Mouse (Mus musculus): ENCODE data around the gene Pls3.

The Pls3 gene

DNA sequence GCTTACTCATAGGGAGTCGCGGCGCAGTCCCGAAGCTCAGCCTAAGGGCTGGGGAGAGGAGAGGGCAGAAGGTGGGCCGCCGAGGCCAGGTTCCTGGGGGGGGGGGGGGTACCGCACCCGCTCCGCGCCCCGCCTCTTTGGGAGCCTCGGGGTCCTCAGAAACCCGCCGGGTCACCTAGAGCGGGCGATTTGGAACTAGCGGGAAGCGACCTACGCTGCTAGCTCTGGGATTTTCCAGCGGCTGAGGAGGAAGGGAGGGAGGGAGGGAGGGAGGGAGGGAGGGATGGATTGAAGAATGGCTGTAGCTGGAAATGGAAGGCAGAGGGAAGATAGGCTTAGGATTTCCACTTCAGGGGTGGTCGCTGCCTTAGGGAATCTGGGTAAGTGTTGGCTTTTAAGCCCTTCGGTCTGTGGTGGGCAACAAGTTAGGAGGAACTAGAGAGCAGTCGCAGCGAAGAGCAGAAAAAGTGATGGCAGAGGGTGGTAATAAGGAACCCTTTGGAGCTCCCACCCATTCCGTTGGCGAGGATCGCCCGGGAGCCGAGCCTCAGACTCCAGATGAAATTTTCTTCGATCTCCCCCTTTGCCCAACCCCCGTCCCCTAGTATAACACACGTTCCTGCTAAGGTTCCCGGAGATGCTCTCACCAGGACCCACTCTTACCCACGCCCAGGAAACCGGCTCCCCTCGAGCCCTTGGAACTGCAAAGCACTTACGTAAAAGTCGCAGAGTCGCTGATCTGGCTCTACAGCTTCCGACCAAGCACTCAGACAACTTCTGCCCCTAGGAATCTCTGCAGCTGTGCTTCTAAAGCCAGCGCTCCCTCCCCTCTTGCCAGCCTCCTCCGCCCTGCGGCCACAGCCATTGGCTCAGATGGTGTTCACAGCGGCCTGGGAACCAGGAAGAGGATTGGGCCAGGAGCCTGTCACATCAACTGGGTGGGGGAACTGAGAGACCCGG is at the start of gene Pls3:
Gene Pls3 (minus strand): TSS at position 851 of the 960 bp plus-strand sequence.
- DNase-seq, result peak; percentile 87

GRCm38 (mm10) chrX:75895716-75896115 is 20.7 kb upstream of the Pls3 start:
- no peak for DNase-seq

- no peak for DNase-seq
Observed at GRCm38 (mm10) chrX:75875566-75875965, 584 bp upstream of the Pls3 start.

GRCm38 (mm10) chrX:75873813-75874212 is 1.2 kb downstream of the Pls3 start:
- peak; percentile 37 for DNase-seq

GRCm38 (mm10) chrX:75873253-75873652 is 1.7 kb downstream of the Pls3 start:
- no peak for DNase-seq

- DNase-seq, result no peak
Observed at GRCm38 (mm10) chrX:75871855-75872254, 3.1 kb downstream of the Pls3 start.

GRCm38 (mm10) chrX:75861715-75862114 is 13.3 kb downstream of the Pls3 start:
- DNase-seq, result no peak

DNA sequence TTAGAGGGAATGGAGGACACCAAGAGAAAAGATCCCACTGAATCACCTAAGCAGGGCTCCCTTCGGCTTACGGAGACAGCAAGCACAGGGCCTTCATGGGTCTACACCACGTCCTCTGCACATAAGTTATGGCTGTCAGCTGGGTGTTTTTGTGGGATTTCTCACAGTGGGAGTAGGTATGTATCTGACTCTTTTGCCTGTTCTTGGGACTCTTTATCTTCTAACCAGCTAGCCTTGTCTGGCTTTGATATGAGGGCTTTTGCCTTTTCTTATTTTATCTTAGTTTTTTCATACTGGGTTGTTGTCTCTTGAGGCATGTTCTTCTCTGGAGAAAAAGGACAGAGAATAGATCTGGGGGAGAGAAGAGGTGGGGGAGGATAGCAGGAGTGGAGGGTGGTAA is 20.7 kb downstream of the Pls3 start:
- no peak for DNase-seq

- DNase-seq, result no peak
Observed at GRCm38 (mm10) chrX:75844290-75844689, 30.7 kb downstream of the Pls3 start.

- DNase-seq, result no peak
Observed at GRCm38 (mm10) chrX:75842835-75843234, 32.1 kb downstream of the Pls3 start.

DNA sequence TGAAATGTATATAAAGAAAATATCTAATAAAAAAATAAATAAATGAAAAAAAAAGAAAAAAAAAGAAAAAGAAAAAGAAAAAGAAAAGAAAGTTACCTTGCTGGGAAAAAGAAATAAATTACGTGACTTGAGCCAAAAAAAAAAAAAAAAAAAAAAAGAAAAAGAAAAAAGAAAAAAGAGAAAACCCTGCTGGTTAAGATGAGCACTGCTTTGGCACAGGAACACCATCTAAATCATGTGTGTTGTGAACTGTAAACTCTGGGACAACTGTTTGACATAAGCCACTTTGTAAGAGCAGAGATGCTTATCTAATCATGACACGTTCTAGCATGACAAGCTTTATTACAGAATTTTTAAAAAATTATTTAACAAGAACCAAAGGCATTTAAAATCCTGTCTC is 32.9 kb downstream of the Pls3 start:
- no peak for DNase-seq

- no peak for DNase-seq
Observed at GRCm38 (mm10) chrX:75840263-75840662, 34.7 kb downstream of the Pls3 start.

DNA sequence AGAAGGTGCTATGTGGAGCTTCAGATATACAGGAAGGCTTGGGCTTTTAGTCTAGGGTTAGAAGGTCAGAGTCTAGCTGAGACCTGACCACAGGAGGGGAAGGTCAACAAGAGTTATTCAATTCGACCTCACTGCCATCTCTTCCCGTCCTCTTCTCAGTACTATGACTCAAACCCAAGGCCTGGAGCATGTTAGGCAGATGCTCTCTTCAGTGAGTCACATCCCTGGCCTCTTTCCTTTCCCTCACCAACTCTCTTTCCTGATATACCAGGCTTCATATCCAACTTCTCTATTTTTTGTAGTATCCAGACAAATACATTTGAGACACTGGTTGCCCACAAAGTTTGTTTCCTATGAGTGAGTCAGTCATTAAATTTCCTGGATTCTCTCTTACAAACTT is 40.1 kb downstream of the Pls3 start:
- DNase-seq, result no peak

- no peak for DNase-seq
Observed at GRCm38 (mm10) chrX:75834286-75834685, 40.7 kb downstream of the Pls3 start.

DNA sequence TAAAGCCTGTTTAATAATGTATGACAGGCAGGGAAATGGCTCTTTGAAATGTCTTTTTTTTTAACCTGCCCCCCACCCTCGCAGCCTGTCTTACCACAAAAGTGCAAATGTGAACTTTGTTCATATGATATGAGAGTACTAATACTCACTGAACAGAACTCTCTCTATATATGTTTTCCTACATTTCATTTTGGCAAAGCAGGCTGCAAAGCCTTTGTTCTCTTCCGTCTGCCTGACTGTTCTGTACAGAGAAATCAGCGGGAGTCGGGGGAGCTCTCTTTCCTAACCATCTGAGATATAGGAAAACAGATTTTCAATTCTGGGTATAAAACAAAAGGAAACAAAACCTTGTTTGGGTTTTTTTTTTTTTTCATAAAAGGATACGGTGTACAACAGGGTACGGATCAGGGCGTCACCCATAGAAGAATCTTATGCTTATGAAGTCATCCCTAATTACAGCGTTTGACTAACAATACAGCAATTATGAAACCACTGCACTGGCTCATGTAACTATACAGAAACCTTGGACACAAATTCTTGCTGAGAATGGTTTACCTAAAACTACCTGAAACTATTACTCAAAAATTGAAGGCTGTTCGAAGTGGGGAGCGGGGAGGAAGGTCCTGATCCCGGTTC is 41.9 kb downstream of the Pls3 start:
- DNase-seq, result no peak

GRCm38 (mm10) chrX:75829867-75830255 is 45.1 kb downstream of the Pls3 start:
- no peak for DNase-seq

GRCm38 (mm10) chrX:75829240-75829866 is 45.6 kb downstream of the Pls3 start:
- no peak for DNase-seq

DNA sequence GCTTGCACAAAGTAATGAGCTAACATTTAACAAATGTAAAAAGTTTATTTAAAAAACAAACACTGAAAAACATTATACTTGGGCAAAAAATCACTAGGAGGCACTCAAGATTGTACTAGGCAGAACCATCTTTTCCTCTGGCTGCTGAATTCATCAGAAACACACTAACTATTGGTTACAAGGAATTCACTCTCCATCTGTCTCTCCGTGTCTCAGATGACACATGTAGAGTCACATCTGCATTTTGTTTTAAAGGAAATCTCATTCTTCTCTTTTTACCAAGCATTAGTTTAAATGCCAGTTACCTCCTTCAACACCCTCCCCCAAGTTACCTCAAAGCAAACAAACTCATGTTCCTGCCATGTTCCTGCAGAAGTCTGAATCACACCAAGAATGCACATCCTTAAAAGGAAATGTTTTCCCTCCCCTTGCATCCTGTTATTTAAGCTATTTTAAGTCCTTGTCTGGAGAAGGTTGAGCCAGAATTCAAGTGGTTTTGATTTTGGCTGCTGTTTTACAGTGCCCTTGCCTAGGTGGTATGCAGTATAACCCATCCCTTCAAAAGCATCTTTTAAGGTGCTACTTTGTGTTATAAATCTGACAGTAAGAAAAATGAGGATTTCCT is 56.2 kb downstream of the Pls3 start:
- no peak for DNase-seq

DNA sequence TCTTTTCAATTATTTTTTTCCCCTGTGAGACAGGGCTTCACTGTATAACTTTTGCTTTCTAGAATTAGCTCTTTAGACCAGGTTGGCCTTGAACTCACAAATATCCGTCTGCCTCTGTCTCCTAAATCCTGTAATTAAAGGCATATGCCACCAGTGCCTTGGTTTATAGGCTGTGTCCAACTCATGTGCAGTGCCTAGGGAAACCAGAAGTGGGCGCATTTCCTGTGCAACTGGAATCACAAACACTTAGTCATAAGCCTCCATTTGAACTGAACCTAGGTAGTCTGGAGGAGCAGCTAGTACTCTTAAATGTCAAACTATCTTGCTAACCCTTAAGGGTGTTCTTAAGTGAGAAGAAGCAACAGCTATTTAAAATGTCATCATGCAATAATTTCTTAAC is 60.0 kb downstream of the Pls3 start:
- DNase-seq, result no peak

DNA sequence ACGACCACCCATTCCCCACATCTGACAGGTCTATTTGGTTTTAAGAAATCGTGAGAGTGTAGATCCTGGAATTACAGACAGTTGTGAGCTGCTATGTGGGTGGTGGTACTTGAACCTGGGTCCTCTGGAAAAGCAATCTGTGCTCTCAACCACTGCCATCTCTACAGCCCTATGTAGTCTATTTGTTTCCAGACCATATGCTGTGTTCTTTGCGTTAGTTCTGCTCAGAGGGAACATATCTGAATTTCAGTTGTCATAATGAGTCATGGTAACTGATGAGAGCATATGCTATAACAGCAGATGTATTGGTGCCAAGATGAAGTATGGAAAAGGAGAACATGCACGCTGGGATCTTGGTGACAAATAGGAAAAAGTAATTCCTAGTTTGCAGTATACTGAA is 60.9 kb downstream of the Pls3 start:
- DNase-seq, result no peak

DNA sequence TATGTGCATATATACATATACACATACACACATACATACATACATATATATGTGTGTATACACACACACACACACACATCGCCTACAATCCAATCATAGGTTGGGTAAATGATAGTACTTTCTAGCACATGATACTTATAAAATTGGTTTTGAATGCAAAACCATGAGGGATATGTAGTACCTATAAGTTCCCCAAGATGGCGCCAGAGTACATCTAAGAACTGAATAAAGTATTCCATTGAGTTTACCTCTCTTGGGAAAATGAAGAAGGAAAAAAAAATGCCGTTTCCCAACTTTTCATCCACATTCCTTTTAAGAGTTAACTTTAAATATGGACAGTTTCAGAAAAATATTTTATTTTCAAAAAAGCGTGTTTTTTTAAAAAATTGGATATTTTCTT is 78.4 kb downstream of the Pls3 start:
- peak; percentile 49 for DNase-seq

DNA sequence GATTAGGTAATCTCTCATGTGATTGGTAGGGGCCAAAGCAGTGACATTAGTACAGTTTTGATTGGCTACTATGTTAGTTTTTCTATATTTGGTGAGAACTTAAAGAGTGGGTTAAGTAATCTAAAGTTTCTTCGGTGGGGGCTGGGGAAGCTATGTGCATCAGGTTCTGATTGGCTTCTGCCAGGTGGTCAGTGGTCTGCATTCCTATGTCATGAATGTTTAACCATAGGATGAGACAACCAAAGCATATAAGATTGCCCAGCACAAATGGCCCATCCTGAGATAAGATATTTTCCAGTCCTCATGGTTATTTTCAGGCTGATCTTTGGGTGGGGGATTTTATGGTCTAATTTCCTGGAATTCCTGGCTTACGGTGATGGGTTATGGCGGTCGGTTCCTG is 95.2 kb downstream of the Pls3 start:
- DNase-seq, result no peak

DNA sequence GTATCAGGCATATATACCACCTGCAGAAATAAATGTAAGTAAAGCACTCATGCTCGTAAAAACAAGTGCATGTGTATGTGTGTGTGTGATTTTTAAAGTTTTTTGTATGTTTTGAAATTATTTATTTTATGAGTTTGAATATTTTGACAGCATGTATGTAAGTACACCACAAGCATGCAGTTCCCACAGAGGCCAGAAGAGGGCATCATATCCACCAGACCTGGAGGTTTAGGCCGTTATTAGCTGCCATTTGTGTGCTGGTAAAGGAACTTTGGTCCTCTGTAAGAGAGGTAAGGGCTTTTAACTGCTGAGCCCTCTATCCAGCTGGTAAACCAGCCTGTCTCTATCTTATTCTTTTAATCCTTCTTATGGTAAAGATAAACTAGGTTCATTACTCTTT is 97.5 kb downstream of the Pls3 start:
- DNase-seq, result no peak

Measured in lung, postnatal 14 days (tissue).